Mouse (Mus musculus) midbrain, embryonic 14.5 days (tissue): ENCODE measurements around the gene Alkbh3. TPM values are rescaled to one million over a fixed set of nuclear protein-coding genes. Genes with fewer than 3 reads are reported as not detected.
A peak's percentile ranks its signal among the peaks of the same experiment; 100 is the strongest.

Experiments used
- ATAC-seq: fragments of 200-750 bp; cut with Nextera tagmentation; 2 replicates; pipeline ENCODE4 v1.8.0; 2017; ENCODE audit warnings: moderate number of reproducible peaks, moderate library complexity; ENCODE audit not compliant: low FRiP score, low TSS enrichment
- DNase-seq: peaks from one replicate; pipeline ENCODE4 v3.0.0-alpha.2; 2015
- H3K27ac ChIP-seq: fragments of 300-500 bp; sonication (generic); replicated peaks from 2 replicates; pipeline ENCODE4 v1.5.1; 2014; ENCODE audit warnings: mild to moderate bottlenecking, low read depth, low read length, moderate library complexity
- H3K27me3 ChIP-seq: fragments of 300-500 bp; sonication (generic); 2 replicates; pipeline ENCODE4 v1.6.1; 2014; ENCODE audit warnings: low read length, control low read depth, mixed read lengths; ENCODE audit not compliant: control insufficient read depth, insufficient read depth
- H3K36me3 ChIP-seq: fragments of 300-500 bp; sonication (generic); 2 replicates; pipeline ENCODE4 v1.6.1; 2014; ENCODE audit warnings: low read length, control low read depth; ENCODE audit not compliant: control insufficient read depth, insufficient read depth
- H3K4me1 ChIP-seq: fragments of 300-500 bp; sonication (generic); 2 replicates; pipeline ENCODE4 v1.6.1; 2014; ENCODE audit warnings: mild to moderate bottlenecking, antibody characterized with exemption, low read length, control low read depth; ENCODE audit not compliant: control insufficient read depth, insufficient read depth
- H3K4me2 ChIP-seq: fragments of 300-500 bp; sonication (generic); 2 replicates; pipeline ENCODE4 v1.6.1; 2014; ENCODE audit warnings: mild to moderate bottlenecking, low read length, moderate library complexity
- H3K4me3 ChIP-seq: fragments of 300-500 bp; sonication (generic); replicated peaks from 2 replicates; pipeline ENCODE4 v1.5.1; 2014; ENCODE audit warnings: low read depth, low read length
- H3K9ac ChIP-seq: fragments of 300-500 bp; sonication (generic); replicated peaks from 2 replicates; pipeline ENCODE4 v1.6.1; 2014; ENCODE audit warnings: mild to moderate bottlenecking, low read length, moderate library complexity
- H3K9me3 ChIP-seq: fragments of 300-500 bp; sonication (generic); 2 replicates; pipeline ENCODE4 v1.6.1; 2016; ENCODE audit warnings: low read length, control low read depth, mixed read lengths; ENCODE audit not compliant: control insufficient read depth
- WGBS: fragments of 180-500 bp; shearing (Covaris S2); extraction: QIAGEN DNeasy Blood & Tissue Kit; methylation state at CpG from one replicate; pipeline ENCODE4 v1.1.7; 2014; 5-methylcytosine and 5-hydroxymethylcytosine counted together
- polyA plus RNA-seq: library from polyadenylated mRNA; unstranded; fragments of >200 nt; fragmentation: Nextera tagmentation; extraction: Ambion mirVana; gene quantifications from 2 replicates; pipeline ENCODE4 v1.2.1, GENCODE M21; 2014

The Alkbh3 gene
- polyA plus RNA-seq, 1 experiment from 2014 or later, result 53.7 TPM

GRCm38 (mm10) chr2:93953726-93954125 is 56.9 kb downstream of the Alkbh3 start:
- no peaks in the 10 kb centered on the region for H3K9me3 ChIP-seq
- peaks cover 22% of the 10 kb centered on the region; the same call in 1 of the 2 replicates for H3K27me3 ChIP-seq

GRCm38 (mm10) chr2:93946976-93947375 is 63.6 kb downstream of the Alkbh3 start:
- DNase-seq (no peak), ATAC-seq (no peak)
- Histone ChIP-seq H3K27me3 (no peaks in the 10 kb centered on the region), H3K4me1 (no peaks in the 10 kb centered on the region), H3K4me3 (no peak overlapping the region), H3K9ac (no peak overlapping the region), H3K9me3 (no peaks in the 10 kb centered on the region), H3K4me2 (no peak overlapping the region), H3K27ac (no peak overlapping the region), H3K36me3 (no peaks in the 10 kb centered on the region)
- 76% methylated on average over 5 of the region's 5 CpGs for WGBS

More at GRCm38 (mm10) chr2:93953726-93954125, 56.9 kb downstream of the Alkbh3 start:
- 84% methylated on average over 9 of the region's 9 CpGs for WGBS
- ATAC-seq (no peak), DNase-seq (peak; percentile 22)
- Histone ChIP-seq H3K4me2 (no peak overlapping the region), H3K4me3 (no peak overlapping the region), H3K27ac (no peak overlapping the region), H3K4me1 (peaks cover 12% of the 10 kb centered on the region), H3K36me3 (no peaks in the 10 kb centered on the region), H3K9ac (no peak overlapping the region)

DNA sequence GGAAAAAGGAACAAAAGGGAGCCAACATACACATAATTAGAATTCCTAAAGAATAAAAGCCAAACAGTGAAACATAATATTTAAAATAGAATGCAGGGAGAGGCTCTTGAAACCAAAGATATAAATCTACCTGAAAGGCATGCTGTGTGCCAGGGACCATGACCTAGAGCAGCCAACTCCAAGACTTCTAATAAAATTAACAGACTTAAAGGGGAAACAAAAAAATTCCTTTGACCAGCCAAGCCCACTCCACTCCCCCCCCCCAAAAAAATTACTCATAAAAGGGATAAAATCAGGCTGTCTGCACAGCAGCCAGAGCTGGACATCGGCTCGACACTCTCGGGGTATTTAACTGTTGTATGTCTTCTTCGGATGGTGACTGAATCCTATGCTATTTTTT is 65.8 kb downstream of the Alkbh3 start:
- no peak overlapping the region for H3K9ac ChIP-seq
- H3K27me3 ChIP-seq, result no peaks in the 10 kb centered on the region
- H3K27ac ChIP-seq, result no peak overlapping the region
- no peak overlapping the region for H3K4me3 ChIP-seq
- no peaks in the 10 kb centered on the region for H3K4me1 ChIP-seq
- 95% methylated on average over 4 of the region's 4 CpGs for WGBS
- DNase-seq (no peak), ATAC-seq (no peak)
- H3K4me2 ChIP-seq, result no peak overlapping the region
- no peaks in the 10 kb centered on the region for H3K9me3 ChIP-seq
- H3K36me3 ChIP-seq, result no peaks in the 10 kb centered on the region

DNA sequence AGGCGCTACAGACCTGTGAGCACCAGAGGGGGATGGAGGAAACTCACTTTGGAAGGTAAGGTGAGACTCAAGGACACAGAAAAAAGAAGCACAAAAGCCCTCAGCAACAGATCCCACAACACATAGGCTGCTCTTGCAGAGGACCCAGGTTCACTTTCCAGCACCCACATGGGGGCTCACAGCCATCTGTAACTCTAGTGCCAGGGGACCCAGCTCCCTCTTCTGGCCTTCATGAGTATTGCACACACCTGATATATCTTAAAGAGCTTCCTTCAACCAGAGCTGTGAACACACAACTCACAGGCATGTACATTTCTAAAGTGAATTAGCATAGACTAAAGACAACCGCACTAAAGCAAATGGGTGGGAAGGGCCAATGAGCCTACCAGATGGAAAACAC is 66.5 kb downstream of the Alkbh3 start:
- ATAC-seq (no peak), DNase-seq (no peak)
- H3K4me2 ChIP-seq, result no peak overlapping the region
- H3K9me3 ChIP-seq, result no peaks in the 10 kb centered on the region
- H3K36me3 ChIP-seq, result no peaks in the 10 kb centered on the region
- WGBS, result 90% methylated on average over 2 of the region's 2 CpGs
- no peak overlapping the region for H3K27ac ChIP-seq
- no peak overlapping the region for H3K4me3 ChIP-seq
- no peak overlapping the region for H3K9ac ChIP-seq
- no peaks in the 10 kb centered on the region for H3K27me3 ChIP-seq
- no peaks in the 10 kb centered on the region for H3K4me1 ChIP-seq

DNA sequence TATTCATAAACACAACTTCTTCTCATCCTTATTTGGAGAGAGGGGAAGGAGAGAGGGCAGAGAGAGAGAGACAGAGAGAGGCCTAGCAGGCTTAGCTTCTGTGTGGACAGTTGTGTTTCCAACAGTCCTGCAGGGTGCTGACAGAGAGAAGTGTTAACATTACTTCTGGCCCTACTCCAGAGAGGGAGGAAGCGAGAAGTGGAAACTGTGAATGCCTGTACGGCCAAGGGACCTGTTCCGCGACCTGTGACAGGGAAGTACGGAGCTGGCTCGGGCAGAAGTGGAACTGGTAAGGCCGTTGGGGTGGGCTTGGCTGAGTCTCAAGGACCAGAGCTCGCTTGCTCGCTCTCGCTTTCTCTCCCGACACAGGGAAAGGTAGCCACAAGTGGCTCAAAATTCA is 68.9 kb downstream of the Alkbh3 start:
- no peak for DNase-seq
- no peaks in the 10 kb centered on the region for H3K9me3 ChIP-seq
- H3K27me3 ChIP-seq, result no peaks in the 10 kb centered on the region
- 82% methylated on average over 11 of the region's 11 CpGs for WGBS
- no peak for ATAC-seq
- H3K36me3 ChIP-seq, result no peaks in the 10 kb centered on the region
- no peak overlapping the region for H3K4me3 ChIP-seq
- H3K4me1 ChIP-seq, result no peaks in the 10 kb centered on the region
- no peak overlapping the region for H3K27ac ChIP-seq
- no peak overlapping the region for H3K4me2 ChIP-seq
- H3K9ac ChIP-seq, result no peak overlapping the region

GRCm38 (mm10) chr2:93938534-93938933 is 72.1 kb downstream of the Alkbh3 start:
- Histone ChIP-seq H3K27ac (no peak overlapping the region), H3K9me3 (no peaks in the 10 kb centered on the region), H3K36me3 (no peaks in the 10 kb centered on the region), H3K4me3 (no peak overlapping the region), H3K27me3 (no peaks in the 10 kb centered on the region), H3K4me1 (no peaks in the 10 kb centered on the region), H3K4me2 (no peak overlapping the region), H3K9ac (no peak overlapping the region)
- DNase-seq (no peak), ATAC-seq (no peak)
- WGBS, result 89% methylated on average over 9 of the region's 9 CpGs

Other genes with a start within 250 kb of the Alkbh3 start
- 61.0 and 69.9 TPM in 2 replicates for gene Ext2, start 188.2 kb downstream of the Alkbh3 start, polyA plus RNA-seq
- 4.9 and 5.6 TPM in 2 replicates for gene Accs, start 160.9 kb downstream of the Alkbh3 start, polyA plus RNA-seq
- gene Accsl, start 141.7 kb downstream of the Alkbh3 start, polyA plus RNA-seq, result 0.18 and 0.19 TPM in 2 replicates
- gene Gm13889, start 53.6 kb downstream of the Alkbh3 start, polyA plus RNA-seq, result 6.2 TPM in 2 replicates
- not detected in 2 replicates for gene Gm27027, start 14.5 kb downstream of the Alkbh3 start, polyA plus RNA-seq
- 145 and 154 TPM in 2 replicates for gene Hsd17b12, start 147.2 kb upstream of the Alkbh3 start, polyA plus RNA-seq